Mouse (Mus musculus): ENCODE measurements around the gene Tomm6. TPM values are rescaled to one million over a fixed set of nuclear protein-coding genes. Genes with fewer than 3 reads are reported as not detected.

Gene Tomm6
- total RNA-seq, 1 experiment, result 54.7 TPM

GRCm38 (mm10) chr17:47672311-47673111 is 15.7 kb downstream of the Tomm6 start:
- in situ Hi-C loops (cut with MboI; ENCODE audit: low sequenced_read_pairs in 2 of 2, unreplicated experiment in 2 of 2), result no loop called here
- DNase-seq (ENCODE audit: low read depth, low spot score), result peak; percentile 45
- no peak overlapping the region for H3K27ac ChIP-seq (ENCODE audit: insufficient read depth, low read depth, low read length, poor library complexity, severe bottlenecking)
- TF ChIP-seq ZNF384 (IDR thresholded peaks at IDR 0.05; ENCODE audit: low read depth, low read length) (no peak), HCFC1 (IDR thresholded peaks at IDR 0.05; ENCODE audit: borderline replicate concordance, insufficient read depth, low read length) (peak; percentile 16; the same call in 1 of the 2 replicates), ZC3H11A (IDR thresholded peaks at IDR 0.05; ENCODE audit: borderline replicate concordance, low read depth, low read length) (no peak), CHD2 (IDR thresholded peaks at IDR 0.05; ENCODE audit: low read depth, low read length) (no peak), MAFK (IDR thresholded peaks at IDR 0.05; ENCODE audit: insufficient read depth, low read depth, low read length) (no peak)
- no peaks in the 10 kb centered on the region for H3K9me3 ChIP-seq (ENCODE audit: control insufficient read depth, insufficient read depth, low read depth, low read length)
- H3K4me3 ChIP-seq (ENCODE audit: insufficient read depth in 1 of 2, low read depth in 1 of 2, low read length in 2 of 2, poor library complexity in 1 of 2, severe bottlenecking in 1 of 2), result peak overlapping the region; percentile 67 to 85
- H3K9ac ChIP-seq (ENCODE audit: insufficient read depth, low read depth, low read length, poor library complexity, severe bottlenecking), result peak overlapping the region; percentile 48
- H3K36me3 ChIP-seq (ENCODE audit: control insufficient read depth, insufficient read depth, low read length, poor library complexity, severe bottlenecking), result peaks cover 3% of the 10 kb centered on the region; the same call in 1 of the 2 replicates
- H3K4me1 ChIP-seq (ENCODE audit: control insufficient read depth in 2 of 2, insufficient read depth in 2 of 2, low read length in 2 of 2, poor library complexity in 1 of 2), result peaks cover 0 to 2% of the 10 kb centered on the region in 2 experiments; a peak in 2 of 4 replicates

GRCm38 (mm10) chr17:47671988-47672310 is 16.2 kb downstream of the Tomm6 start:
- TF ChIP-seq HCFC1 (IDR thresholded peaks at IDR 0.05; ENCODE audit: borderline replicate concordance, insufficient read depth, low read length) (no peak), CHD2 (IDR thresholded peaks at IDR 0.05; ENCODE audit: low read depth, low read length) (no peak), MAFK (IDR thresholded peaks at IDR 0.05; ENCODE audit: insufficient read depth, low read depth, low read length) (no peak), ZC3H11A (IDR thresholded peaks at IDR 0.05; ENCODE audit: borderline replicate concordance, low read depth, low read length) (no peak), ZNF384 (IDR thresholded peaks at IDR 0.05; ENCODE audit: low read depth, low read length) (no peak)
- in situ Hi-C loops (cut with MboI; ENCODE audit: low sequenced_read_pairs in 2 of 2, unreplicated experiment in 2 of 2), result no loop called here
- Histone ChIP-seq H3K9ac (ENCODE audit: insufficient read depth, low read depth, low read length, poor library complexity, severe bottlenecking) (peak overlapping the region; percentile 48; the same call in 1 of the 2 replicates), H3K9me3 (ENCODE audit: control insufficient read depth, insufficient read depth, low read depth, low read length) (no peaks in the 10 kb centered on the region), H3K27ac (ENCODE audit: insufficient read depth, low read depth, low read length, poor library complexity, severe bottlenecking) (no peak overlapping the region), H3K36me3 (ENCODE audit: control insufficient read depth, insufficient read depth, low read length, poor library complexity, severe bottlenecking) (peaks cover 3% of the 10 kb centered on the region; the same call in 1 of the 2 replicates), H3K4me1 (ENCODE audit: control insufficient read depth in 2 of 2, insufficient read depth in 2 of 2, low read length in 2 of 2, poor library complexity in 1 of 2) (peaks cover 0 to 2% of the 10 kb centered on the region in 2 experiments; a peak in 2 of 4 replicates), H3K4me3 (ENCODE audit: insufficient read depth in 1 of 2, low read depth in 1 of 2, low read length in 2 of 2, poor library complexity in 1 of 2, severe bottlenecking in 1 of 2) (peak overlapping the region; percentile 67 to 85)
- no peak for DNase-seq (ENCODE audit: low read depth, low spot score)

- Histone ChIP-seq H3K9me3 (ENCODE audit: control insufficient read depth, insufficient read depth, low read depth, low read length) (no peaks in the 10 kb centered on the region), H3K4me3 (ENCODE audit: insufficient read depth in 1 of 2, low read depth in 1 of 2, low read length in 2 of 2, poor library complexity in 1 of 2, severe bottlenecking in 1 of 2) (no peak overlapping the region), H3K27ac (ENCODE audit: insufficient read depth, low read depth, low read length, poor library complexity, severe bottlenecking) (no peak overlapping the region), H3K9ac (ENCODE audit: insufficient read depth, low read depth, low read length, poor library complexity, severe bottlenecking) (no peak overlapping the region), H3K4me1 (ENCODE audit: control insufficient read depth in 2 of 2, insufficient read depth in 2 of 2, low read length in 2 of 2, poor library complexity in 1 of 2) (peaks cover 0 to 2% of the 10 kb centered on the region in 2 experiments; a peak in 2 of 4 replicates), H3K36me3 (ENCODE audit: control insufficient read depth, insufficient read depth, low read length, poor library complexity, severe bottlenecking) (no peaks in the 10 kb centered on the region)
- TF ChIP-seq CHD2 (IDR thresholded peaks at IDR 0.05; ENCODE audit: low read depth, low read length), result no peak
- no peak for TF ChIP-seq ZNF384 (IDR thresholded peaks at IDR 0.05; ENCODE audit: low read depth, low read length)
- TF ChIP-seq HCFC1 (IDR thresholded peaks at IDR 0.05; ENCODE audit: borderline replicate concordance, insufficient read depth, low read length), result no peak
- no peak for TF ChIP-seq MAFK (IDR thresholded peaks at IDR 0.05; ENCODE audit: insufficient read depth, low read depth, low read length)
- no peak for TF ChIP-seq ZC3H11A (IDR thresholded peaks at IDR 0.05; ENCODE audit: borderline replicate concordance, low read depth, low read length)
- no peak for DNase-seq (ENCODE audit: low read depth, low spot score)
- in situ Hi-C loops (cut with MboI; ENCODE audit: low sequenced_read_pairs in 2 of 2, unreplicated experiment in 2 of 2), result no loop called here
Observed at GRCm38 (mm10) chr17:47669166-47669565, 19.0 kb downstream of the Tomm6 start.

DNA sequence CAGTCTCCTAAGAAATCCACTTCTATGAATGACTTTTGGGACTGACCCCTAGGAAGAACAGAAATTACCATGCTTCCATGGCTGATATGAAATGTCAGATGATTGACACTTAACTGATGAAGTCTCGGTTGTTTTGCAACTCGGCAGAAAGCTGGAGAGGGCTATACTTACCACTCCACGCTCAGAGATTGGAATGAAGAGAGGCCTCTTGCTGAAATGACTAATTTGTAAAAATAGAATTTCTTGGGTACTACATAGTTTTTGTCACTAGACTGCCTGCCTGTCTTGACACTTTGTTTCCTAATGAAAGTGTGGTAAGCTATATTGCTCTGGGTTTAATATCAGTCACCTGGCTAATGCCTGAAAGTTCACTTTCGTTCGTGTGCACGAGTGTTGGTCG is 23.7 kb downstream of the Tomm6 start:
- Histone ChIP-seq H3K9ac (ENCODE audit: insufficient read depth, low read depth, low read length, poor library complexity, severe bottlenecking) (no peak overlapping the region), H3K4me3 (ENCODE audit: insufficient read depth in 1 of 2, low read depth in 1 of 2, low read length in 2 of 2, poor library complexity in 1 of 2, severe bottlenecking in 1 of 2) (no peak overlapping the region), H3K9me3 (ENCODE audit: control insufficient read depth, insufficient read depth, low read depth, low read length) (no peaks in the 10 kb centered on the region), H3K4me1 (ENCODE audit: control insufficient read depth in 2 of 2, insufficient read depth in 2 of 2, low read length in 2 of 2, poor library complexity in 1 of 2) (peaks cover 2 to 3% of the 10 kb centered on the region in 2 experiments; a peak in 2 of 4 replicates), H3K36me3 (ENCODE audit: control insufficient read depth, insufficient read depth, low read length, poor library complexity, severe bottlenecking) (no peaks in the 10 kb centered on the region), H3K27ac (ENCODE audit: insufficient read depth, low read depth, low read length, poor library complexity, severe bottlenecking) (no peak overlapping the region)
- DNase-seq (ENCODE audit: low read depth, low spot score), result no peak
- in situ Hi-C loops (cut with MboI; ENCODE audit: low sequenced_read_pairs in 2 of 2, unreplicated experiment in 2 of 2), result no loop called here
- TF ChIP-seq MAFK (IDR thresholded peaks at IDR 0.05; ENCODE audit: insufficient read depth, low read depth, low read length) (no peak), HCFC1 (IDR thresholded peaks at IDR 0.05; ENCODE audit: borderline replicate concordance, insufficient read depth, low read length) (no peak), CHD2 (IDR thresholded peaks at IDR 0.05; ENCODE audit: low read depth, low read length) (no peak), ZC3H11A (IDR thresholded peaks at IDR 0.05; ENCODE audit: borderline replicate concordance, low read depth, low read length) (no peak), ZNF384 (IDR thresholded peaks at IDR 0.05; ENCODE audit: low read depth, low read length) (no peak)
